Mouse (Mus musculus): ENCODE measurements at regions not wholly inside any gene's neighbourhood (a gene's known extent, or its start where the extent isn't known, plus 50 kb on each side); places are given as distances from the start of the nearest gene placed in this dataset.

GRCm38 (mm10) chr15:32093889-32094288 lies 83.2 kb upstream of the Tas2r119 start:
- TF ChIP-seq CTCF (IDR thresholded peaks at IDR 0.05; ENCODE audit: borderline replicate concordance, extremely low read depth, insufficient read depth, insufficient read length): no peak
- TF ChIP-seq POLR2A (IDR thresholded peaks at IDR 0.05; ENCODE audit: borderline replicate concordance, extremely low read depth, insufficient read depth, insufficient read length, poor library complexity, severe bottlenecking): no peak
- DNase-seq (ENCODE audit: low read depth): peak; percentile 31

GRCm38 (mm10) chr15:32095554-32095953 lies 81.5 kb upstream of the Tas2r119 start:
- DNase-seq (ENCODE audit: low read depth): no peak

GRCm38 (mm10) chr15:32110659-32111058 lies 66.4 kb upstream of the Tas2r119 start:
- TF ChIP-seq POLR2A (IDR thresholded peaks at IDR 0.05; ENCODE audit: borderline replicate concordance, extremely low read depth, insufficient read depth, insufficient read length, poor library complexity, severe bottlenecking): no peak
- no peak for TF ChIP-seq CTCF (IDR thresholded peaks at IDR 0.05; ENCODE audit: borderline replicate concordance, extremely low read depth, insufficient read depth, insufficient read length)

More at GRCm38 (mm10) chr15:32095554-32095953, 81.5 kb upstream of the Tas2r119 start:
- TF ChIP-seq POLR2A (IDR thresholded peaks at IDR 0.05; ENCODE audit: borderline replicate concordance, extremely low read depth, insufficient read depth, insufficient read length, poor library complexity, severe bottlenecking) (no peak), CTCF (IDR thresholded peaks at IDR 0.05; ENCODE audit: borderline replicate concordance, extremely low read depth, insufficient read depth, insufficient read length) (no peak)

More at GRCm38 (mm10) chr15:32110659-32111058, 66.4 kb upstream of the Tas2r119 start:
- no peak for DNase-seq (ENCODE audit: low read depth)
